Mouse (Mus musculus): ENCODE data around the gene Mip. TPM values are rescaled to one million over a fixed set of nuclear protein-coding genes. Genes with fewer than 3 reads are reported as not detected.
"Not testable (repeated sequence)": the region's sequence is repeated elsewhere in the genome, so short reads cannot be mapped to it uniquely, and the experiment has no call there.

The Mip gene
- total RNA-seq, 2 experiments from 2014 or later = not detected

DNA sequence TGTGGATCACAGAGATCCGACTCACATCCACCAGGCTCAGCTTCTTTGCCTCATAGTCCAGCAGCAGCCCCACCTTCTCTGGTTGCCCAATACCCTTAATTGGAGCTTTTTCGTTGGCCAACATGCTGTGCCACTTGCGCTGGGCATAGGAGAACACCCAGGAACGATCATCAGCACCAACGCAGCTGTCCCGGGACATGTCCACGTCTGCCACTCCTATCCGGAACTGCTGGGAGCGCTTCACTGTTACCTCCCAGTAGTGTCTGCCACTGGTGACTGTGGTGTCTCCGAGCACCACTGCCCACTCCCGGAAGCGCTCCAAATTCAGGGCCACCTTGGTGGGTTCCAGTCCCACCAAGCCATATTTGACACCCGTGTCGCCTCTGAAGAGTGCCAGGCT lies 14.7 kb upstream of the Mip start:
- ATAC-seq (ENCODE audit: poor library complexity, severe bottlenecking) = peak; percentile 26

DNA sequence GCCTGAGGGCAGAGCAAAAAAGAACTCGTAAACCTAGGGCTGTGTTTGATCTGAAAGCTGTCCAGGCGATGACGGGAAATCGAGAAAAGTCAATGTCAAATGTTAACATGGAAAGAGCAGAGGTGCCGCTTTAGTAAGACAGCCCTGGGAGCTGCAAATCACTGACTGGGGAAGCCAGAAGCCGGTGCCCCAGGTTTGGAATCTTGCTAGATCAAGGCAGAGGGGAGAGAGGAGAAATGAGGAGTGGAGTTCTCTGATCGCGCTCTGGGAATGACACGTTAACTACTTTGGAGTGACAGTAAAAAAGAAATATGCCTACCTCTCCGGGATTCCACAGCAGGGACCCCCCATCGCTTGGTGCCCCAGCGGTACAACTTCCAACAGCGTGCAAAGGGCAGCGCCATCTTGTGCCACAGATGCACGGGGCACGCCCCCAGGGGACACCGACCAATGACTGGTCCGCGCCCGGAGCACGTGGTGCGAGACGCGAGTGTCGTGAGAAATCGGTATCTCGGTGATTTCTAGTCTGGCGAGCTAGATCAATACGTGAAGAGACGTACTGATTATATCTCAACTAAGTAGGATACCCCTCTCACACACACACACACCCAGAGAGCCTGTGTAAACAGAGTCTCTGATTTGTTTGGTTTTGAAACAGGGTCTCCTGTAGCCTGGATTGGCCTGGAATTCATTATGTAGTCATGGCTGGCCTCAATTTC lies 14.1 kb upstream of the Mip start, which contains the start of gene Spryd4:
Gene Spryd4 (minus strand): TSS at position 418 of the 719 bp plus-strand sequence.
- ATAC-seq (ENCODE audit: poor library complexity, severe bottlenecking) = peak; percentile 94

DNA sequence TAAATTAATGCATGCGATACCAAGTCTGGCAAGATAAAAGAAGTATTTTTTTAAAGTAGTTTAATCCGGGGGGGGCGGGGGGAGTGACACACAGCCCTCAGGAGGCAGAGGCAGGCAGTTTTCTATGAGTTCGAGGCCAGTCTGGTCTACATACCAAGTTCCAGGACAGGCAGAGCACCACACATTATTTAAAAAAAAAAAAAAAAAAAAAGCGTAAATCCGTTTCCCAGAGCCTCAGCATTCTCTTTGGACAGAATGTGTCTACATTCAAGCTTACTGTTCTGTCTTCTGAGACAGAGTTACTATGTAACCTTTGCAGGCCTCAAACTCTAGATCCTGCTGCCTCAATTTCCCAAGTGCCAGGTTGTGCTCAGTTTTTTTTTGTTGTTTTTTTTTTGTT lies 13.5 kb upstream of the Mip start:
- no peak for ATAC-seq (ENCODE audit: poor library complexity, severe bottlenecking)

DNA sequence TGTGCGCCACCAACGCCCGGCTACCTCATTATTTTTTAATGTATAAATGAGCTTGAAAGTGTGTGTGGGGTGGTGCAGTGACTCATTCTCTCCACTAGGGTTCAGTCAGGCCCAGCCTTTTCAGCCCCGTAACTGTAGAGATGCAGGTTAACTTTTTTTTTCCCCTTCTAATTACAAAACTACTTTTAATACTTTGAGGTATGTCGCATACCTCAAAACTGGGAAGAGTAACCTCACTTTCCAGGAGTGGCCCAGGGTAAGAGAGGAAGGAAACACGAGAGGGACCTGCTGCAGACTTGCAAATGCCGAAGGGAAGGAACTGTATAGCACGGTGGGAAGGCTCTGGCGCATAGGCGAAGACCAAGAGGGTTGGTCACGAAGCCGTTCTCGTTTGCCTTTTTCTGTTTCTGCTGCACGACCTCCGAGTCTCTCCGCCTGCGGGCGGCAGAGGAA lies 12.7 kb upstream of the Mip start:
- peak; percentile 75 for ATAC-seq (ENCODE audit: poor library complexity, severe bottlenecking)

DNA sequence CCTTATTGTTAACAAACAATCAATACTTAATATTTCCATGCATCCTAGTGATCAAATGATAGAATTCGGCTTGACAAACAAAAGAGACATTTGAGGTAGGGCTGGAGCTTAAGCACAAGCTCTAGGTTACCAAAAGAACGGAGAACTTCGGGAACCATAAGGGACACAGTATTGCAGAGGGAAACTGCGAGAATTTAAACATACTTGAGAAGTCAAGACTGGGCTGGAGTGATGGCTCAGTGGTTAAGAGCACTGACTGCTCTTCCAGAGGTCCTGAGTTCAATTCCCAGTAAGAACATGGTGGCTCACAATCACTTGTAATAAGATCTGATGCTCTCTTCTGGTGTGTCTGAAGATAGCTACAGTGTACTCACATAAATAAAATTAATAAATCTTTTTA lies 11.5 kb upstream of the Mip start:
- not testable (repeated sequence) for ATAC-seq (ENCODE audit: poor library complexity, severe bottlenecking)

DNA sequence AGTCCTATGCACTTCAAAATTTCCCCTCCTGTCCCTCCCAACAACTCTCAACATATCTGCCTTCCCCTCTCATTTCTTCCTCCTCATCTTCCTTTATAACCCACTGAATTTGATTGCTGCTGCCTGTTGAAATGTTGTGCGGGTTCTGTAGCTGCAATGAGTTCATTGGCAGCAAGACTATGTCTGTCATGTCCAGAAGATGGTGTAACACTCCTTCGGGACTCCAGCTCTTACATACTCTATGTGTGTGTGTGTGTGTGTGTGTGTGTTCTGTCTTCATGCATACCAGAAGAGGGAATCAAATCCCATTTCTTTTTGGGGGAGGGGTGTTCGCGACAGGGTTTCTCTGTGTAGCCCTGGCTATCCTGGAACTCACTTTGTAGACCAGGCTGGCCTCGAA lies 10.7 kb upstream of the Mip start:
- ATAC-seq (ENCODE audit: poor library complexity, severe bottlenecking) = no peak

DNA sequence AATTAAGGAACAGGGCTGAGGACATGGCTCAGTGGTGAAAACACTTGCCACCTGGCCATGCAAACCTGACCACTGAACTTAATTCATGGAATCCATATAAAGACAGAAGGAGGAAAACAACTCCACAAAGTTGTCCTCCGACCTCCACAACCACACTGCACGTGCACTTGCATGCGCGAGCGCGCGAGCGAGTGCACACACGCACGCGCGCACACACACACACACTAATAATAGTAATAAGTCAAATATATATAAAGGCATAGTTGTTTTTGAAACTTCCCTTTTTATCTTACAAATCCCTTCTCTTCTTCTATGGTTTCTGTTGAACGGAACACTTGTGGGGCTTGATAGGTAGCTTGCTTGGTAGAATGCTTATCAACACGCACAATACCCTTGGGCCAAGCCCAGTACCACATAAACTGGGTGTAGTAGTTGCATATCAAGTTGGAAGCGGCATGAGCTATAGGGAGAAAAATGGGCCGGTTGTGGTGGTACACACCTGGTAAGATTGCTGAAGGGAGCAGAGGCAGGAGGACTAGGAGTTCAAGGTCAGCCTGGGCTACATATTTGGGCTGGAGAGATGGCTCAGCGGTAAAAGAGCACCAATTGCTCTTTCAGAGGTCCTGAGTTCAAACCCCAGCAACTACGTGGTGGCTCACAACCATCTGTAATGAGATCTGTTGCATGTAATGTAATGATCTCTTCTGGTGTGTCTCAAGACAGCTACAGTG lies 7.1 kb upstream of the Mip start:
- no peak for ATAC-seq (ENCODE audit: poor library complexity, severe bottlenecking)

DNA sequence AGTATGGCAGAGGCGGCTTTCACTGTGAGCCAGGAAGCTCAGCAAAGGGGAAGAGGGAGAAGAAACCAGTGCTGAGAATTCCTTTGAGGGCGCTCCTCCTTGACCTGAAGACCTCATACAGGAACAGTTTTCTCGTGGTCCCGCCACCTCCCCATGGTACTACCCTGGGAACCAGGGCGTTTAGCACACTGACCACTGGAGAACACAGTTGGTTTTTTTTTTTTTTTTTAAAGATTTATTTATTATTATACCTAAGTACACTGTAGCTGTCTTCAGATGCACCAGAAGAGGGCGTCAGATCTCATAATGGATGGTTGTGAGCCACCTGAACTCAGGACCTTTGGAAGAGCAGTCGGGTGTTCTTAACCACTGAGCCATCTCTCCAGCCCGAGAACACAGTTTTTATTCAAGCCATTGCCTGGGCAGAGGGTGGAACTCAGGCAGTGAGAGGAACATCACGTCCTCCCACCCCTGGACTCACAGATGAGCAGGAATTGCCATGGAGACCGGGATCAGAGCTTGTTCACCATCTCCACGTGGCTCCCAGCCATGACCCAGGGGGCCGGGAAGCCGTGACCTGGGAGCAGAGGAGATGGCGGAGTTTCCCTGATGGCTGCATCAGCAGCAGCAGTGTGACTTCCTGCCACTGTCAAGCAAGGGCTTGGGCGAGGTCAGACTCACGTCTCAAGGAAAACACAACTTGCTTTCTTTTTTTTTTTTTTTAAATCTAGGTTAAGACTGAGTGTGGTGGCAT lies 3.9 kb upstream of the Mip start:
- ATAC-seq (ENCODE audit: poor library complexity, severe bottlenecking) = no peak

DNA sequence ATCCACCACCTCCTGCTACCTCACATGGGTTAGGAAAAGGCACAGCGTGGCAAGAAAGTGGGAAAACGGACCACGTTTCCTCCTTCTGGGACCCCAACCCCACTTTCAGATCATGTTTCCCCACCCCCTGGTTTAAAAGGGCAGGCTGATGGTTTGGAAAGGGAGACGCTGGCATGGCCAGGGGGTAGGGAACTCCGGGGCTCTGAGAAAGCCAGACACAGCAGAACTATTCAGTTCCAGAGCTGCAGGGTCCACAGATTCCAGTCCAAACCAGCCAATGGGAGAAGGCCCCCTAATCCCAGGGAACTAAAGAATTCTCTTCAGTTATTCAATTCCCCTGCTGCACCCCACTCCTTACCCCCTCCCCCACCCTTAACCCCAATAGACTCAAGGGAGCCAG lies 574 bp upstream of the Mip start:
- no peak for ATAC-seq (ENCODE audit: poor library complexity, severe bottlenecking)

DNA sequence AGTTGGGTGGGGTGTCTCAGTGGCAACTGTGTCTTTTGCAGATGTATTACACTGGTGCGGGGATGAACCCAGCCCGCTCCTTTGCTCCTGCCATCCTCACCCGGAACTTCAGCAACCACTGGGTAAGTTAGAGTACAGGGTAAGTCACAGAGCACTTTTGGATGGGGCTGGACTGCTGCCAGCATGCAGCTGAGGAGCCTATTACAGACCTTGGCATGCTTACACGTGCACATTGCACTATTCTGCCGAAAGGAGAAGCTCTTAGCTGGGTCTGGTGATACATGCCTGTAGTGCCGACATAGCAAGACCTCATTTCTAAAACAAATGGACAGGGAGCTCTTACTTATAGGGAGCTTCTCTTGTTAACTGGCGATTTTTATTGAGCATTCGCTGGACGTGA lies 2.0 kb downstream of the Mip start:
- ATAC-seq (ENCODE audit: poor library complexity, severe bottlenecking) = no peak

DNA sequence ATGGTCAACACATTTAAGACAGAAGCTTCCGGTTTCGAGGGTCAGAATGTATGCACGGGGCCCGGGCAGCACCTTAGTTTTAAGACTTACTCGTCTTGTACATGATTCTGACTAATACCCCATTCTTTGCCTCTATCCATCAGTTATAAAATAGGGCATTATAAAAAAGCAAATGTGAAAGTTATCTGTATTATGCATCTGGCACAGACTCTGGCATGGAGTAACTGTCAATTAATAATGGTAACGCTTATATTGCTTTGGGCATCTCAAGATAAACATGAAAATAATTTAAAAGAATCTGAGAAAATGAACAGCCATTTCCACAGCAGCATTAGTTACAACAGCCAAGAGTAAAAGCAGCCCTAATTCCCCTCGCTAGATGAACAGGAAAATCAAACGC lies 2.4 kb downstream of the Mip start:
- no peak for ATAC-seq (ENCODE audit: poor library complexity, severe bottlenecking)

DNA sequence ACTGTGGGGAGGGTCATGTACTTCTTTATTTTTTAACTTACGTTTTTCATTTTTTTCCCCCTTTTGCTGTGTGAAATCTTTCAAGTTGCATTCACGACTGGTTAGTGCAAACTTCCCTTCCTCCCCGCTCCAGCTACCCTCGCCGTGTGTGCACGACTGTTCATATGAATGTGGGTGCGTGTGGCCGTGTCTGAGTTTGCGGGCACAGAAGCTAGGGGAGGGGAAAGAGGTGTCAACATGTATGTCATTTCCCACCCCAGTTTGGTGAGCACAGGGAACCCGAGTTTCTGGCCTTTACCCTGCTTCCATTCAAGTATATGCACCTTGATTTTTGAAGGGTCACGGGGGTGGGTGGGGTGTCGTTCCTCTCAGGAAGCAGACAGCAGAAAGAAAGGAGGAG lies 4.9 kb downstream of the Mip start:
- ATAC-seq (ENCODE audit: poor library complexity, severe bottlenecking) = 0 out of 2 replicates have a peak, but pooled peaks have one; percentile 12

DNA sequence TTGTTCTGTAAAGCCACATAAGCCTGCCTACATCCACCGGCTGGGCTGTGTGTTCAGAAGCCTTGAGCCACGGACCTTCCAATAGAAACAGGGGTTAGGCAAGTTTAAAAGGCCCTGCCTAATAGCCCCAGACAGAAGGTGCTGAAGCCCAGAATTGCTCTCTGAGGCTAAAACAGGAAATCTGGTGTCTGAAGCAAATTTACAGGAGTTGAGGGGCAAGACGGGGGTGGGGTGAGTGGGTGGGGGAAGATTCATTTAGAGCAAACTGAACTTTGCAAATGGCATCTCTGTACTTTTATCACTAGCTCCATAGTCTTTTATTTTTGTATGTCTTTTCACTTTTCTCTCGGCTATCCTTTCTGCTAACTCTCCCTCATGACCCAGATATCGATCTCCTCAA lies 5.5 kb downstream of the Mip start:
- ATAC-seq (ENCODE audit: poor library complexity, severe bottlenecking) = no peak

DNA sequence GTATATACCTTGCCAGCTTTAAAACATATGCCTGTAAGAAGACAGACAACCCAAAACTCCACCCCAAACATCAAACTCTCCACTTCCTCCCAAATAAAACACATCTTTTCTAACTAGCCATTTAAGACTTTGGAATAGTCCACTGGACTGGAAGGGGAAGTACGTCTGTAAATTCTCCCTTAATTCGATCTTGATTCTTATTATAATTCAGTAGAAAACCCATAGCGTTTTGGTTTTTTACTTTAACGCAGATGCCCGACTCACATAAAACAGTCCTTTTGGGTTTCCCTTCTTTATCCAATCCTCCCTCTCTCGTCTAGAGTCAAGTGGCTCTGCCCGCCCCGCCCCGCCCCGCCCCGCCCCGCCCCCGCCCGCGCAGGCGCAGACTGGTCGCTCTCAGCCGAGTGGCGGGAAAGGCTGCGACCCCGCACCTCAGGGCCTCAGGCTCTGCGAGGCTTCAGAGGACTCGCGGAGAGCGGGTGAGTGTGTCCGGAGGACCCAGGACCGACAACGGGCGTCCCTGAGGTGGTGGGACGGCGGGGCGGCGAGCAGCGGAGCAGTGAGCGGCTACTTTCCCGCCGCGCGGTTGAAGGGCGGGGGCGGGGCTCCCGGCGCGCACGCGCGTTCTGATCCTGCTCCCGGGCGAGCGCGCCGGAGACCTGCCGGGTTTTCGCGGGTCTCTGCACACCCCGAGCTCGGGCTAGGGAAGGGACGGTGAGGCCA lies 6.2 kb downstream of the Mip start, which contains the start of gene Timeless:
Gene Timeless (plus strand): TSS at position 369 of the 723 bp plus-strand sequence.
- ATAC-seq (ENCODE audit: poor library complexity, severe bottlenecking) = peak; percentile 67

DNA sequence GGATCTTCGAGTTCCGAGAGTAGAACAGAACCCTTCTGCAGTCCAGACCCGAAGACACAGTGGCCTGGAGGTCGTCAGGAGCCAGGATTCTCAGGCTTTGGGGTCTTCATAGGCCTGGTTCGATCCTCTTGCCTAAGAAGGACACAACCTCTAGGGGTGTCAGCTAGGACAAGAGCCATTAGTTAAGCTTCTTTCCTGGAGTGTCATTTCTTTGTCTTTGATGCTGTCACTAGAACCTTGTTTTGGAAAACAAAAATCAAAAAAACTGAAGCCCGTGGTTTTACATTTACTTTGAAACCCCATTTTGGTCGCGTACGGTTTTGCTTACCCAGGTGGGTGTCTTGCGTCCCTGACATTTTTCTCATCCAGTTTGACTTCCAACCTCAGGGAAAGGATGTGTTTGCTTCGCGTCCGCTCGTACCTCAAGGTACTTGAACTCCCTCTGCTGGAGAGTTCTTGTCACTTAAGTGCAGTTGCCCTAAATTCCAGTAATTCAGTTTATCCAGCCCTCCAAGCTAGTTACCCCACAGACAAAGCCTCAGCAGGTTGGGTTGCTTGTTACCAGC lies 6.9 kb downstream of the Mip start:
- peak; percentile 61 for ATAC-seq (ENCODE audit: poor library complexity, severe bottlenecking)

DNA sequence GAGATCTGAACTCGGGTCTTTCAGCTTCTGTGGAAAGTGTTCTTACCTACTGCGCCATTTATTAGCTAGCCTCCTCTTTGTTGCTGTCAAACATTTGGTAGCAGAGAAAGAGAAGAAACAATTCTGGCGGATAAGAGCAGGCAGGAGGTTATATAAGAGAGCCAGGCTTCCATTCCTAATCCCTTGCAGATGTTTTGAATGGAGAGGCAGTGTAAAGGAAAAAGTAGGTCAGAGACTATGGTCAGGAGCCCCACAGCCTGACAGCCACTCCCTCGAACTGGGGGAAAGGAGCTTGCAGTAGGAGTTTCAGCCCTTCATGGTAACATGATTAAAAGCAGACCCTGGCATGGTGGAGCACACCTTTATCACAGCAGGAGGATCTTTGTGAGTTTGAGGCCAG lies 10.7 kb downstream of the Mip start:
- ATAC-seq (ENCODE audit: poor library complexity, severe bottlenecking) = no peak

DNA sequence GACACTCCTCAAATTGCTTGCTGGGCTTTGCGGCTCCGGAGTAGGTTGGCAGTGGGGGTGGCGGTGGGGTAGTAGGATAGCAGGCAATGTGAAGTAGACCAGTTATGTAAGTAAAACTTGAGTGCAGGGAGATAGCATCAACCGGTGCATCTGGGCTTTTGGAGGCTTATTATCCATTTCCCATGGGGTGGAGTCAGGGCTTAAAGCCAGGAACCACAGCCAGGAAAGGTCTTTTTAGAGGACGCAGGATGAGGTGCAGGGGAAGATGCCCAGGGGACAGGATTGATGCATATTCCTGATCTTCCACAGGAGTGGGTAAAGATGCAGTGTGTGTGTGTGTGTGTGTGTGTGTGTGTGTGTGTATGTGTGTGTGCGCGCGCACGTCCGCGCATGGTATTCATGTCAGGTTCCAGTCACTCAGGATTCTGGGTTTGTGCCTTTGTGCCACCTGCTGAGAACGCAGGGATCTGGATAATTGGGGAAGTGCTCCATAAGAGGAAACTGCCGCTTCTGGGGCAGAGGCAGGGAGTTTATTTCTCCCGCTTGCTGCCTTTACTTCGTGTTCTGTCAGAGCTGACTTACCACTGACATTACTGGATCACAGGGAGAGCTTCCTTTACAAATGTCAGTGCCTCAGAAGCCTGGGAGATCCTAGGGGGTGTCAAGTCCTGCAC lies 12.3 kb downstream of the Mip start:
- ATAC-seq (ENCODE audit: poor library complexity, severe bottlenecking) = peak; percentile 61

DNA sequence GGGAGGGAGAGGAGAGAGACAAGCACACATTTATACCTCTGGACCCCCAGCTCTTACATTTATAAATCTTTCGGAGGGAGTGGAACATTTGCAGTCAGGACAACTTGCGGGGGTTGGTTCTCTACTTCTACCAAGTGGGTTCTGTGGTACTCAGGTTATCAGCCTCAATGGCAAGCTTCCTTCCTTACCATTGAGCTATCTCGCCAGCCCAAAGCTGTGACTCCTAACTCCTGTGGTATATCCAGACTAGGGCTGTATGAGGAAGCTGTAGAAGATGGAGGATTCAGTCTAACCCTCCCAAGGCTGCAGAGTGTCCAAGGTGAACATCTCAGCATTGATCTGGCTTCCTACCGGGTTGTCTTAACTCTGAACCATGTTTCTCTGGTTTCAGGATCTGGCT lies 13.5 kb downstream of the Mip start:
- ATAC-seq (ENCODE audit: poor library complexity, severe bottlenecking) = no peak

DNA sequence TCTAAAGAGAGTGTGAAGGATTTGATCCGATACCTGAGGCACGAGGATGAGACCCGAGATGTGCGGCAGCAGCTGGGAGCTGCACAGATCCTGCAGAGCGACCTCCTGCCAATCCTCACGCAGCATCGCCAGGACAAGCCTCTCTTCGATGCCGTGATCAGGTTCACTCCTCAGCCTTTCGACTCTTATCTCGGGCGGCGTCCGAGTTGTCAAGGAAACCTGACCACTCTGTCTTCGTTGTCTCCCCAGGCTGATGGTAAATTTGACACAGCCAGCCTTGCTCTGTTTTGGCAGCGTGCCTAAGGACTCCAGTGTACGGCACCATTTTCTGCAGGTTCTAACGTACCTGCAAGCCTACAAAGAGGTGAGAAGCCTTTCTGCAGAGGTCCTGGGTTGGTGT lies 14.5 kb downstream of the Mip start:
- ATAC-seq (ENCODE audit: poor library complexity, severe bottlenecking) = no peak

DNA sequence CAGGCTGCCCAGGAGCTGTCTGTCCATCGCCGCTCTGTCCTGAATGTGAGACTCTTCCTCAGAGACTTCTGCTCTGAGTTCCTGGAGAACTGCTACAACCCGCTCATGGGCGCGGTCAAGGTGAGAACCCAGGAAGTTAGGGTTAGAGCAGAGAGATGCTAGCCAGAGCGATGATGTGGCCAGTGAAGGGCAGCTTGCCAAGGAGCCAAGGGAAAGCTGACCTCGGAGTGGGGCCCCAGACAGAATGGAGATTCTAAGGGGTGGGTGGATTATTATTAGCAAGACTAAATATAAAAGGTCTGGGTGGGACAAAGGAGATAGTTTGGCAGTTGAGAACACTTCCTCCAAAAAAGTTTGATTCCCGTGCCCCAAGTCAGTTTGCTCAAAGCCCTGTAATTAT lies 17.6 kb downstream of the Mip start:
- no peak for ATAC-seq (ENCODE audit: poor library complexity, severe bottlenecking)
